Mouse (Mus musculus): ENCODE measurements around the gene 1700030K09Rik. TPM values are rescaled to one million over a fixed set of nuclear protein-coding genes. Genes with fewer than 3 reads are reported as not detected.

Gene 1700030K09Rik
- polyA plus RNA-seq, 1 experiment: 9.5 TPM

GRCm38 (mm10) chr8:72470684-72471083 is 27.0 kb downstream of the 1700030K09Rik start:
- Histone ChIP-seq H3K4me3 (ENCODE audit: control insufficient read depth, insufficient read depth, low read length) (no peak overlapping the region), H3K27ac (ENCODE audit: control insufficient read depth, insufficient read depth, low read length) (no peak overlapping the region), H3K27me3 (ENCODE audit: control insufficient read depth, insufficient read depth, low read length) (no peaks in the 10 kb centered on the region), H3K36me3 (ENCODE audit: control insufficient read depth, insufficient read depth, low read length) (peaks cover 59% of the 10 kb centered on the region), H3K4me1 (replicated peaks; ENCODE audit: control insufficient read depth, insufficient read depth, low read length) (peaks cover 3% of the 10 kb centered on the region)
- TF ChIP-seq CTCF (IDR thresholded peaks at IDR 0.05; ENCODE audit: borderline replicate concordance, control insufficient read depth, extremely low read depth, insufficient read depth, low read length, poor library complexity) (no peak), POLR2A (IDR thresholded peaks at IDR 0.05; ENCODE audit: control insufficient read depth, extremely low read depth, insufficient read depth, low read length, poor library complexity) (no peak)
- WGBS: 97% methylated on average over 7 of the region's 7 CpGs
- no peak for DNase-seq

GRCm38 (mm10) chr8:72474826-72475546 is 31.3 kb downstream of the 1700030K09Rik start, which contains the start of gene Cherp:
Cherp (minus strand) TSS chr8:72475226.
- H3K4me3 ChIP-seq (ENCODE audit: control insufficient read depth, insufficient read depth, low read length): peak within 1 kb of the TSS; percentile 56
- peaks cover 16% of the 10 kb centered on the region for H3K36me3 ChIP-seq (ENCODE audit: control insufficient read depth, insufficient read depth, low read length)
- WGBS: under 1% methylated on average over 80 of the region's 80 CpGs
- DNase-seq: peak; percentile 97
- H3K27me3 ChIP-seq (ENCODE audit: control insufficient read depth, insufficient read depth, low read length): no peaks in the 10 kb centered on the region
- H3K4me1 ChIP-seq (replicated peaks; ENCODE audit: control insufficient read depth, insufficient read depth, low read length): peaks cover 8% of the 10 kb centered on the region
- peak within 1 kb of the TSS; percentile 64 for H3K27ac ChIP-seq (ENCODE audit: control insufficient read depth, insufficient read depth, low read length)
- TF ChIP-seq CTCF (IDR thresholded peaks at IDR 0.05; ENCODE audit: borderline replicate concordance, control insufficient read depth, extremely low read depth, insufficient read depth, low read length, poor library complexity) (0 out of 2 replicates have a peak, but pooled peaks have one; percentile 69), POLR2A (IDR thresholded peaks at IDR 0.05; ENCODE audit: control insufficient read depth, extremely low read depth, insufficient read depth, low read length, poor library complexity) (peak; percentile 94)

GRCm38 (mm10) chr8:72485456-72486199 is 41.9 kb downstream of the 1700030K09Rik start:
- H3K36me3 ChIP-seq (ENCODE audit: control insufficient read depth, insufficient read depth, low read length): peaks cover 21% of the 10 kb centered on the region
- TF ChIP-seq POLR2A (IDR thresholded peaks at IDR 0.05; ENCODE audit: control insufficient read depth, extremely low read depth, insufficient read depth, low read length, poor library complexity) (no peak), CTCF (IDR thresholded peaks at IDR 0.05; ENCODE audit: borderline replicate concordance, control insufficient read depth, extremely low read depth, insufficient read depth, low read length, poor library complexity) (no peak)

DNA sequence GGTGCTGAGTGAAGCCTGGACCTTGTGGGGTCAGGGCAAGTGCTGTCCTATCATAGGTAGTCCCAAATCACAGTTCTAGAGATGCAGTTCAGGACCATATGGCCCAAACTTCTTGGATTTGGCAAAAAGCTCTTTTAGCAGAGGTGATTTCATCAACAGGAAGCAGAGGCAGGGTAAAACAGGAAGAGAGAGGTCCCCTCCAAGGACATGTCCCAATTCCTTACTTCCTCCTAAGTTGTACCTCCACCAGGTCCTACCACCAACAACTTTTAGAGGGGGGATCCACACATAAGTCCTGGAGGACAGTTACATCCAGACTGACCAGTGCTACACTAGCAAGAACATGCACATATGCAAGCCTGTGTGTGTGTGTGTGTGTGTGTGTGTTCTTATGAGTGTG is 43.3 kb downstream of the 1700030K09Rik start:
- Histone ChIP-seq H3K36me3 (ENCODE audit: control insufficient read depth, insufficient read depth, low read length) (peaks cover 21% of the 10 kb centered on the region), H3K27ac (ENCODE audit: control insufficient read depth, insufficient read depth, low read length) (no peak overlapping the region), H3K4me1 (replicated peaks; ENCODE audit: control insufficient read depth, insufficient read depth, low read length) (peaks cover 9% of the 10 kb centered on the region), H3K27me3 (ENCODE audit: control insufficient read depth, insufficient read depth, low read length) (no peaks in the 10 kb centered on the region), H3K4me3 (ENCODE audit: control insufficient read depth, insufficient read depth, low read length) (no peak overlapping the region)
- no peak for DNase-seq
- TF ChIP-seq POLR2A (IDR thresholded peaks at IDR 0.05; ENCODE audit: control insufficient read depth, extremely low read depth, insufficient read depth, low read length, poor library complexity) (no peak), CTCF (IDR thresholded peaks at IDR 0.05; ENCODE audit: borderline replicate concordance, control insufficient read depth, extremely low read depth, insufficient read depth, low read length, poor library complexity) (no peak)

More at GRCm38 (mm10) chr8:72485456-72486199, 41.9 kb downstream of the 1700030K09Rik start:
- Histone ChIP-seq H3K27me3 (ENCODE audit: control insufficient read depth, insufficient read depth, low read length) (no peaks in the 10 kb centered on the region), H3K4me3 (ENCODE audit: control insufficient read depth, insufficient read depth, low read length) (no peak overlapping the region), H3K4me1 (replicated peaks; ENCODE audit: control insufficient read depth, insufficient read depth, low read length) (0 out of 2 replicates have a peak, but pooled peaks cover 2% of the 10 kb centered on the region), H3K27ac (ENCODE audit: control insufficient read depth, insufficient read depth, low read length) (no peak overlapping the region)
- no peak for DNase-seq
- WGBS: 51% methylated on average over 6 of the region's 6 CpGs

DNA sequence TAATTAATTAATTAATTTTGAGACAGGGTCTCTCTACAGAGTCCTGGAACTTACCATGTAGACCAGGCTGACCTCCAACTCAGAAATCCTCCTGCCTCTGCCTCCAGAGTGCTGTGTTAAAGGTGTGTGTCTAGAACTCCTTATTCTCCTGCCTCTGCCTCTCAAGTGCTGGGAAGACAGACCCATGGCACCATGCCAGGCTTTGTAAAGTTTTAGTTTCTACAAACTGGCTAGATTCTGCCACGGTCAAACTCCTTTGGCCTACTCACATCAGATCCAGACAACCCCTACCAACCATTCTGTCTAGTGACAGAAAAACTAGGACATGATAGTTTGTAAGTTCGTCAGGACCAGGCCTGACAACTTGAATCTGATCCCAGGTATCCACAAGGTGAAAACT is 47.3 kb downstream of the 1700030K09Rik start:
- TF ChIP-seq CTCF (IDR thresholded peaks at IDR 0.05; ENCODE audit: borderline replicate concordance, control insufficient read depth, extremely low read depth, insufficient read depth, low read length, poor library complexity) (no peak), POLR2A (IDR thresholded peaks at IDR 0.05; ENCODE audit: control insufficient read depth, extremely low read depth, insufficient read depth, low read length, poor library complexity) (no peak)
- no peak for DNase-seq
- Histone ChIP-seq H3K27ac (ENCODE audit: control insufficient read depth, insufficient read depth, low read length) (no peak overlapping the region), H3K36me3 (ENCODE audit: control insufficient read depth, insufficient read depth, low read length) (peaks cover 12% of the 10 kb centered on the region), H3K4me3 (ENCODE audit: control insufficient read depth, insufficient read depth, low read length) (no peak overlapping the region), H3K4me1 (replicated peaks; ENCODE audit: control insufficient read depth, insufficient read depth, low read length) (peaks cover 9% of the 10 kb centered on the region), H3K27me3 (ENCODE audit: control insufficient read depth, insufficient read depth, low read length) (no peaks in the 10 kb centered on the region)
- 88% methylated on average over 2 of the region's 2 CpGs for WGBS
